Mouse (Mus musculus): ENCODE measurements around the gene Pth1r. TPM values are rescaled to one million over a fixed set of nuclear protein-coding genes. Genes with fewer than 3 reads are reported as not detected.
A peak's percentile ranks its signal among the peaks of the same experiment; 100 is the strongest.

Pth1r gene
- polyA plus RNA-seq, 1 experiment from 2014 or later = 4.0 TPM

- Histone ChIP-seq H3K4me2 (ENCODE audit: low read length) (peak overlapping the region; percentile 95), H3K27ac (ENCODE audit: low read depth, low read length) (no peak overlapping the region), H3K27me3 (replicated peaks; ENCODE audit: control insufficient read depth, insufficient read depth, low read length) (peaks cover 33% of the 10 kb centered on the region), H3K9me3 (replicated peaks; ENCODE audit: control insufficient read depth, low read length) (no peaks in the 10 kb centered on the region), H3K4me1 (ENCODE audit: control insufficient read depth, insufficient read depth, low read length) (peaks cover 7% of the 10 kb centered on the region; the same call in 1 of the 2 replicates), H3K9ac (ENCODE audit: low read length) (peak overlapping the region; percentile 74), H3K36me3 (ENCODE audit: control insufficient read depth, insufficient read depth, low read length) (no peaks in the 10 kb centered on the region), H3K4me3 (ENCODE audit: low read depth, low read length) (peak overlapping the region; percentile 55)
- peak; percentile 22 for DNase-seq (ENCODE audit: low spot score)
- peak; percentile 40 for ATAC-seq
- WGBS = 1% methylated on average over 40 of the region's 49 CpGs
Observed at GRCm38 (mm10) chr9:110742951-110743455, 3.9 kb downstream of the Pth1r start.

- no peaks in the 10 kb centered on the region for H3K9me3 ChIP-seq (replicated peaks; ENCODE audit: control insufficient read depth, low read length)
- H3K9ac ChIP-seq (ENCODE audit: low read length) = peak overlapping the region; percentile 74
- peaks cover 7% of the 10 kb centered on the region; the same call in 1 of the 2 replicates for H3K4me1 ChIP-seq (ENCODE audit: control insufficient read depth, insufficient read depth, low read length)
- peak; percentile 74 for ATAC-seq
- H3K4me3 ChIP-seq (ENCODE audit: low read depth, low read length) = peak overlapping the region; percentile 55
- no peak overlapping the region for H3K27ac ChIP-seq (ENCODE audit: low read depth, low read length)
- WGBS = 2% methylated on average over 28 of the region's 71 CpGs
- H3K4me2 ChIP-seq (ENCODE audit: low read length) = peak overlapping the region; percentile 95
- H3K36me3 ChIP-seq (ENCODE audit: control insufficient read depth, insufficient read depth, low read length) = no peaks in the 10 kb centered on the region
- peaks cover 33% of the 10 kb centered on the region for H3K27me3 ChIP-seq (replicated peaks; ENCODE audit: control insufficient read depth, insufficient read depth, low read length)
- DNase-seq (ENCODE audit: low spot score) = peak; percentile 46
Observed at GRCm38 (mm10) chr9:110742295-110742950, 4.5 kb downstream of the Pth1r start.

- no peak for ATAC-seq
- H3K27me3 ChIP-seq (replicated peaks; ENCODE audit: control insufficient read depth, insufficient read depth, low read length) = peaks cover 33% of the 10 kb centered on the region
- no peaks in the 10 kb centered on the region for H3K36me3 ChIP-seq (ENCODE audit: control insufficient read depth, insufficient read depth, low read length)
Observed at GRCm38 (mm10) chr9:110741711-110742294, 5.1 kb downstream of the Pth1r start, which contains the start of gene Myl3. TSS of gene Myl3 (plus strand) at chr9:110741861.

GRCm38 (mm10) chr9:110739961-110740360 is 7.0 kb downstream of the Pth1r start:
- peaks cover 7% of the 10 kb centered on the region; the same call in 1 of the 2 replicates for H3K4me1 ChIP-seq (ENCODE audit: control insufficient read depth, insufficient read depth, low read length)
- DNase-seq (ENCODE audit: low spot score) (no peak), ATAC-seq (no peak)
- H3K9ac ChIP-seq (ENCODE audit: low read length) = no peak overlapping the region
- H3K27ac ChIP-seq (ENCODE audit: low read depth, low read length) = no peak overlapping the region
- no peaks in the 10 kb centered on the region for H3K36me3 ChIP-seq (ENCODE audit: control insufficient read depth, insufficient read depth, low read length)
- no peaks in the 10 kb centered on the region for H3K9me3 ChIP-seq (replicated peaks; ENCODE audit: control insufficient read depth, low read length)
- no peak overlapping the region for H3K4me3 ChIP-seq (ENCODE audit: low read depth, low read length)
- WGBS = 90% methylated on average over 7 of the region's 7 CpGs
- H3K27me3 ChIP-seq (replicated peaks; ENCODE audit: control insufficient read depth, insufficient read depth, low read length) = peaks cover 30% of the 10 kb centered on the region
- H3K4me2 ChIP-seq (ENCODE audit: low read length) = no peak overlapping the region

More at GRCm38 (mm10) chr9:110741711-110742294, 5.1 kb downstream of the Pth1r start, which contains the start of gene Myl3:
- peak within 1 kb of the TSS; percentile 55 for H3K4me3 ChIP-seq (ENCODE audit: low read depth, low read length)
- H3K27ac ChIP-seq (ENCODE audit: low read depth, low read length) = no peak within 1 kb of the TSS
- H3K4me2 ChIP-seq (ENCODE audit: low read length) = peak within 1 kb of the TSS; percentile 95
- peak within 1 kb of the TSS; percentile 74 for H3K9ac ChIP-seq (ENCODE audit: low read length)
- 3% methylated on average over 17 of the region's 17 CpGs for WGBS
- no peak for DNase-seq (ENCODE audit: low spot score)
- no peaks in the 10 kb centered on the region for H3K9me3 ChIP-seq (replicated peaks; ENCODE audit: control insufficient read depth, low read length)
- peaks cover 7% of the 10 kb centered on the region; the same call in 1 of the 2 replicates for H3K4me1 ChIP-seq (ENCODE audit: control insufficient read depth, insufficient read depth, low read length)

GRCm38 (mm10) chr9:110738054-110738453 is 8.9 kb downstream of the Pth1r start:
- Histone ChIP-seq H3K4me1 (ENCODE audit: control insufficient read depth, insufficient read depth, low read length) (peaks cover 9% of the 10 kb centered on the region; the same call in 1 of the 2 replicates), H3K4me3 (ENCODE audit: low read depth, low read length) (no peak overlapping the region), H3K27me3 (replicated peaks; ENCODE audit: control insufficient read depth, insufficient read depth, low read length) (peaks cover 19% of the 10 kb centered on the region), H3K36me3 (ENCODE audit: control insufficient read depth, insufficient read depth, low read length) (no peaks in the 10 kb centered on the region), H3K27ac (ENCODE audit: low read depth, low read length) (no peak overlapping the region), H3K9ac (ENCODE audit: low read length) (no peak overlapping the region), H3K4me2 (ENCODE audit: low read length) (no peak overlapping the region), H3K9me3 (replicated peaks; ENCODE audit: control insufficient read depth, low read length) (no peaks in the 10 kb centered on the region)
- 8% methylated on average over 1 of the region's 1 CpGs for WGBS
- DNase-seq (ENCODE audit: low spot score) = no peak
- ATAC-seq = no peak

GRCm38 (mm10) chr9:110736362-110736761 is 10.6 kb downstream of the Pth1r start:
- WGBS = 53% methylated on average over 9 of the region's 9 CpGs
- peaks cover 6% of the 10 kb centered on the region; the same call in 1 of the 2 replicates for H3K4me1 ChIP-seq (ENCODE audit: control insufficient read depth, insufficient read depth, low read length)
- H3K27ac ChIP-seq (ENCODE audit: low read depth, low read length) = no peak overlapping the region
- no peak for ATAC-seq
- no peak overlapping the region for H3K4me3 ChIP-seq (ENCODE audit: low read depth, low read length)
- no peak for DNase-seq (ENCODE audit: low spot score)
- H3K4me2 ChIP-seq (ENCODE audit: low read length) = no peak overlapping the region
- no peaks in the 10 kb centered on the region for H3K36me3 ChIP-seq (ENCODE audit: control insufficient read depth, insufficient read depth, low read length)
- H3K27me3 ChIP-seq (replicated peaks; ENCODE audit: control insufficient read depth, insufficient read depth, low read length) = peaks cover 18% of the 10 kb centered on the region
- no peak overlapping the region for H3K9ac ChIP-seq (ENCODE audit: low read length)
- no peaks in the 10 kb centered on the region for H3K9me3 ChIP-seq (replicated peaks; ENCODE audit: control insufficient read depth, low read length)

- Histone ChIP-seq H3K9ac (ENCODE audit: low read length) (no peak overlapping the region), H3K4me2 (ENCODE audit: low read length) (no peak overlapping the region), H3K9me3 (replicated peaks; ENCODE audit: control insufficient read depth, low read length) (no peaks in the 10 kb centered on the region), H3K4me3 (ENCODE audit: low read depth, low read length) (no peak overlapping the region), H3K27me3 (replicated peaks; ENCODE audit: control insufficient read depth, insufficient read depth, low read length) (peaks cover 12% of the 10 kb centered on the region; the same call in 1 of the 2 replicates), H3K4me1 (ENCODE audit: control insufficient read depth, insufficient read depth, low read length) (peaks cover 6% of the 10 kb centered on the region; the same call in 1 of the 2 replicates), H3K36me3 (ENCODE audit: control insufficient read depth, insufficient read depth, low read length) (no peaks in the 10 kb centered on the region), H3K27ac (ENCODE audit: low read depth, low read length) (no peak overlapping the region)
- 81% methylated on average over 7 of the region's 7 CpGs for WGBS
- ATAC-seq (no peak), DNase-seq (ENCODE audit: low spot score) (no peak)
Observed at GRCm38 (mm10) chr9:110734154-110734553, 12.8 kb downstream of the Pth1r start.

GRCm38 (mm10) chr9:110733102-110733501 is 13.8 kb downstream of the Pth1r start:
- Histone ChIP-seq H3K9me3 (replicated peaks; ENCODE audit: control insufficient read depth, low read length) (no peaks in the 10 kb centered on the region), H3K4me3 (ENCODE audit: low read depth, low read length) (peak overlapping the region; percentile 34), H3K27ac (ENCODE audit: low read depth, low read length) (no peak overlapping the region), H3K4me2 (ENCODE audit: low read length) (peak overlapping the region; percentile 61), H3K9ac (ENCODE audit: low read length) (peak overlapping the region; percentile 47; the same call in 1 of the 2 replicates), H3K27me3 (replicated peaks; ENCODE audit: control insufficient read depth, insufficient read depth, low read length) (peaks cover 12% of the 10 kb centered on the region; the same call in 1 of the 2 replicates), H3K36me3 (ENCODE audit: control insufficient read depth, insufficient read depth, low read length) (no peaks in the 10 kb centered on the region), H3K4me1 (ENCODE audit: control insufficient read depth, insufficient read depth, low read length) (peaks cover 6% of the 10 kb centered on the region; the same call in 1 of the 2 replicates)
- DNase-seq (ENCODE audit: low spot score) = no peak
- WGBS = 12% methylated on average over 8 of the region's 8 CpGs
- no peak for ATAC-seq
